Comparison of ENCODE assay signal across 17 mouse cellular contexts in the genomic region with DNA sequence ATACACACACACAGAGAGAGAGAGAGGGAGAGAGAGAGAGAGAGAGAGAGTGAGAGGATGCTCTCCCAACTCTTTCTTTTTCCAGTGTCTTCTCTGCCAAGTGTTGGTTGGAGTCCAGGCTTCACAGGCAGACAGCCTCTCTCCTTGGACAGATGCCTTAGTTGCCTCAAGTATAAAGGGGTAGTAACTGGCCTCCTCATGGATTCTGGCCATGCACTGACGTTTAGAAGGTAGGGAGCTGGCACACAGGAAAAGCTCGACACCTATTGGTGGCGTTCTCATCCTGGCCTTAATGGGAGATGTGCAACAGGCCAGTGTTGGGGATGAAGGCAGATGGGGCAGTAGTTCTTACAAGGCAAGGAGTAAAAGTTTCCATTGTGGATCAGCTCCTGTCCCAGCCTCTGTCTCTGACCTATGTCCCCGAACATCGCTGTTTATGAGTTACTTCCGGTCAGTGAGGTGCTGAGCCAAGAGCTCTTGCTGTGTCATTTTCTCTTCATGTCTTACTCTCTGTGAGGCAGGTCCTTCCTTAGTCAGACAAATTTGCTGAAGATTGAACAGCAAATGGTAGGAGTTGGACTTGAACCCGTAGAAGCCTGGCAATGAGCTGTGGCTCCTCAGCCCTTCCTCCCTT. TPM values are rescaled to one million over a fixed set of nuclear protein-coding genes. Genes with fewer than 3 reads are reported as not detected.
DNase-seq lines count a peak whose midpoint lies in the region; ATAC-seq and TF ChIP-seq lines count a peak whose summit lies in the region.
"Had no signal": no experiment of that assay in that cellular context is flagged by ENCODE, and none has a peak within 500 bp of the region (broad histone marks: within the 10 kb centered on the region; RNA-seq: fewer than 3 reads in every experiment).

No protein-coding gene starts in this region.

- no peak overlapping the region for H3K27ac ChIP-seq in lung, embryonic 14.5 days (ENCODE audit: low read depth)
- H3K27ac ChIP-seq: limb, embryonic 15.5 days had no signal

- no peaks in the 10 kb centered on the region for H3K36me3 ChIP-seq in lung, embryonic 14.5 days (ENCODE audit: insufficient read depth)
- H3K36me3 ChIP-seq: heart, embryonic 12.5 days; limb, embryonic 15.5 days had no signal

- H3K4me2 ChIP-seq in lung, embryonic 14.5 days: no peak overlapping the region
- H3K4me2 ChIP-seq: heart, embryonic 12.5 days; limb, embryonic 15.5 days had no signal

- H3K9ac ChIP-seq in lung, embryonic 14.5 days: no peak overlapping the region
- H3K9ac ChIP-seq: heart, embryonic 12.5 days; limb, embryonic 15.5 days had no signal

- H3K4me3 ChIP-seq in lung, embryonic 14.5 days (ENCODE audit: low read depth, low read length): no peak overlapping the region
- H3K4me3 ChIP-seq: heart, embryonic 12.5 days; limb, embryonic 15.5 days had no signal

- 68% methylated on average over 7 of the region's 7 CpGs for WGBS in lung, embryonic 14.5 days

- no peak for ATAC-seq in lung, embryonic 14.5 days (ENCODE audit: insufficient read depth)
- ATAC-seq: hindbrain, embryonic 16.5 days had no signal

- TF ChIP-seq CTCF in lung, embryonic 14.5 days (IDR thresholded peaks at IDR 0.05; ENCODE audit: low read depth): no peak

- H3K27me3 ChIP-seq in lung, embryonic 14.5 days (ENCODE audit: insufficient read depth, low read length): no peaks in the 10 kb centered on the region
- H3K27me3 ChIP-seq: heart, embryonic 12.5 days; limb, embryonic 15.5 days had no signal

- peak; percentile 25 for DNase-seq in gastrocnemius, postnatal 25 days
- DNase-seq in gastrocnemius, postnatal 36 days: no peak
- DNase-seq in lung, embryonic 14.5 days: peak; percentile 49
- no peak for DNase-seq in lung, postnatal 36 days
- DNase-seq in Muller cell, postnatal 12 days (ENCODE audit: inconsistent ontology term): peak; percentile 27
- peak; percentile 47 for DNase-seq in brain, adult 2 months (ENCODE audit: low read depth, low spot score)
- DNase-seq in thymus, postnatal 0 days (ENCODE audit: low spot score): no peak
- DNase-seq: adrenal gland, adult 2 months; cerebellum, adult 11-12 months; kidney, adult 18-20 months; kidney, postnatal 25 days; layer of hippocampus, adult 9-11 months; right cerebral cortex, postnatal 14 days; thymus, postnatal 36 days had no signal

- peaks cover 8% of the 10 kb centered on the region for H3K4me1 ChIP-seq in lung, embryonic 14.5 days (ENCODE audit: insufficient read depth)
- H3K4me1 ChIP-seq: heart, embryonic 12.5 days had no signal

- no peaks in the 10 kb centered on the region for H3K9me3 ChIP-seq in lung, embryonic 14.5 days (ENCODE audit: low read depth, low read length)
- H3K9me3 ChIP-seq: limb, embryonic 15.5 days had no signal

- intact Hi-C loops in gastrocnemius, postnatal 36 days (cut with DNase I): no loop called here

RNA-seq across cellular contexts. Expression of a gene that starts 13.1 kb away (rescaled TPM):
- 10 to 100 TPM; 13.4 to 13.7 TPM for total RNA-seq in gastrocnemius, postnatal 25 days (2021)
- total RNA-seq in gastrocnemius, postnatal 36 days (2021): 10 to 100 TPM; 13.1 to 16.4 TPM
- 14.4 and 16.3 TPM in 2 replicates for polyA plus RNA-seq in lung, embryonic 14.5 days (2014; fragmentation: Nextera tagmentation; extraction: Ambion mirVana)
- 24.8 and 28.0 TPM in 2 replicates for polyA plus RNA-seq in thymus, postnatal 0 days (2015; fragmentation: Nextera tagmentation; extraction: Ambion mirVana)

RNA-seq across cellular contexts. Expression of a gene that starts 36.7 kb away (rescaled TPM):
- total RNA-seq in gastrocnemius, postnatal 25 days (2021): under 1 TPM; 0.28 to 0.54 TPM
- under 1 TPM; 0.25 to 0.36 TPM for total RNA-seq in gastrocnemius, postnatal 36 days (2021)
- 0.13 and 0.31 TPM in 2 replicates for polyA plus RNA-seq in lung, embryonic 14.5 days (2014; fragmentation: Nextera tagmentation; extraction: Ambion mirVana)
- 0.21 and 0.22 TPM in 2 replicates for polyA plus RNA-seq in thymus, postnatal 0 days (2015; fragmentation: Nextera tagmentation; extraction: Ambion mirVana)

RNA-seq across cellular contexts. Expression of a gene that starts 47.8 kb away (rescaled TPM):
- total RNA-seq in gastrocnemius, postnatal 25 days (2021): under 1 TPM; 0.18 to 0.38 TPM
- under 1 TPM; 0.37 to 0.43 TPM for total RNA-seq in gastrocnemius, postnatal 36 days (2021)
- 2.9 TPM in 2 replicates for polyA plus RNA-seq in lung, embryonic 14.5 days (2014; fragmentation: Nextera tagmentation; extraction: Ambion mirVana)
- 14.2 and 14.5 TPM in 2 replicates for polyA plus RNA-seq in thymus, postnatal 0 days (2015; fragmentation: Nextera tagmentation; extraction: Ambion mirVana)

Comparison
In these comparisons a context has a peak if more than half of its experiments do, and no peak if none do; other contexts are left out.
1. DNase-seq: peak in gastrocnemius, postnatal 25 days (single experiment), lung, embryonic 14.5 days (single experiment), Muller cell, postnatal 12 days (single experiment) and brain, adult 2 months (single experiment); none in gastrocnemius, postnatal 36 days (0 of 2), lung, postnatal 36 days (single experiment) and thymus, postnatal 0 days (single experiment).